Mouse (Mus musculus): ENCODE measurements around the gene Runx1. TPM values are rescaled to one million over a fixed set of nuclear protein-coding genes. Genes with fewer than 3 reads are reported as not detected.

Gene Runx1
- polyA plus RNA-seq (2012; ENCODE audit: insufficient read depth, insufficient read length, missing spikeins) = 0.83 and 1.6 TPM in 2 replicates

GRCm38 (mm10) chr16:92825908-92826650 is at the start of gene Runx1:
Gene Runx1 (minus strand): TSS chr16:92826149.
- peak within 1 kb of the TSS; percentile 52 for H3K4me3 ChIP-seq (ENCODE audit: insufficient read depth, low read depth, low read length)
- H3K4me1 ChIP-seq (ENCODE audit: control insufficient read depth, insufficient read depth, insufficient read length, low read length) = no peaks in the 10 kb centered on the region
- H3K27ac ChIP-seq (replicated peaks; ENCODE audit: low read depth, low read length) = peak within 1 kb of the TSS; percentile 55

GRCm38 (mm10) chr16:92874015-92874414 is 48.1 kb upstream of the Runx1 start:
- no peaks in the 10 kb centered on the region for H3K4me1 ChIP-seq (ENCODE audit: control insufficient read depth, insufficient read depth, insufficient read length, low read length)
- no peak overlapping the region for H3K27ac ChIP-seq (replicated peaks; ENCODE audit: low read depth, low read length)
- H3K4me3 ChIP-seq (ENCODE audit: insufficient read depth, low read depth, low read length) = no peak overlapping the region

GRCm38 (mm10) chr16:92871728-92872127 is 45.8 kb upstream of the Runx1 start:
- Histone ChIP-seq H3K4me3 (ENCODE audit: insufficient read depth, low read depth, low read length) (no peak overlapping the region), H3K4me1 (ENCODE audit: control insufficient read depth, insufficient read depth, insufficient read length, low read length) (no peaks in the 10 kb centered on the region), H3K27ac (replicated peaks; ENCODE audit: low read depth, low read length) (no peak overlapping the region)

- H3K4me3 ChIP-seq (ENCODE audit: insufficient read depth, low read depth, low read length) = no peak overlapping the region
- peak overlapping the region; percentile 73 for H3K27ac ChIP-seq (replicated peaks; ENCODE audit: low read depth, low read length)
- no peaks in the 10 kb centered on the region for H3K4me1 ChIP-seq (ENCODE audit: control insufficient read depth, insufficient read depth, insufficient read length, low read length)
These were observed 42.6 kb upstream of the Runx1 start for GRCm38 (mm10) chr16:92868550-92868949.

DNA sequence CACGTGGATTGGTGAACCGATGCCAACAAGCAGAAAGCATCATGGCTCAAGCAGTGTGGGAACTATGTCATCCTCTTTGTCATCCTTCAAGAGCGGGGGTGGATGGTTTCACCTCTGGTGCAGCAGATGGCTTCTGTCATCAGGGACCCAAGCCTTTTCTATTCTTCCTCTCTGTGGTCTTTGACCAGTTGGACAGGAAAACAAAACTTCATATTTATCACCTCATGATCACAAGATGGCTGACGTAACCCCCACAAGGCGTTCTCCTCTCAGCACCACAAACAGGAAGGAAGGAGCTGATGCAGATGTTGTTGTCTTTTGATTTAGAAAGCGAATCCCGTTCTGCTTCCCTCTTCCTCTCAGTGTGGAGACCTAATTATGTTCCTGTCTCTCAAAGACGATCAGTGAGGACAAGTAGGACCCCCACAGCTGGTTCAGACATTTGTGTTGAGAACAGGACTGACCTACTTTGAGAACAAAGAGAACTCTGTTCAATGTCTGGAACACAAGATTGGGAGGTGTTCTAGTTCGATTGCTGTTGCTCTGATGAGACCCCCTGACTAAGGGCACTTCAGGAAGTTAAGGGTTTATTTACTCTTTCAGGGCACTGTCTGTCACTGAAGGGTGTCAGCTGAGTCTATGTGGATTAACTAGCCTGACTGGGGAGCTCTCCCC is 41.4 kb upstream of the Runx1 start:
- Histone ChIP-seq H3K27ac (replicated peaks; ENCODE audit: low read depth, low read length) (peak overlapping the region; percentile 73), H3K4me3 (ENCODE audit: insufficient read depth, low read depth, low read length) (no peak overlapping the region), H3K4me1 (ENCODE audit: control insufficient read depth, insufficient read depth, insufficient read length, low read length) (no peaks in the 10 kb centered on the region)

DNA sequence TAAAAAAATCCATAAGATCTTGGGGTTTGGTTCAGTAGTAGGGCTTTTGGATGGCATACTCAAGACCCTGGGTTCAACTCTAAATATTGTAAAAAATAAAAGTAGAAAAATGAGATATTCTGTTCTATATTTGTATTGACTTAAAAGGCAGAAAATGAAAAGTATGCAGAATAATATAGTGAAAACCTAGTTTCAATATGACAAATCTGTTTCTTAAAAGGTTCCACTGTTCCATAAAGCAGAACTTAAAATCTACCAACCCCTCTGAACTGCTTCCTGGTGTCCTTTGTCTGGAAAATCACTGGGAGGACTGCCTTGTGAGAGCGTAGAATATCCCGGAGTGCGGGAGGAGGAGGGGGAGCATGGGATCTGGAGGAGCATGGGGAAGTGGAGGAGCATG is 39.4 kb upstream of the Runx1 start:
- Histone ChIP-seq H3K4me1 (ENCODE audit: control insufficient read depth, insufficient read depth, insufficient read length, low read length) (no peaks in the 10 kb centered on the region), H3K27ac (replicated peaks; ENCODE audit: low read depth, low read length) (no peak overlapping the region), H3K4me3 (ENCODE audit: insufficient read depth, low read depth, low read length) (no peak overlapping the region)

- H3K4me1 ChIP-seq (ENCODE audit: control insufficient read depth, insufficient read depth, insufficient read length, low read length) = no peaks in the 10 kb centered on the region
- no peak overlapping the region for H3K4me3 ChIP-seq (ENCODE audit: insufficient read depth, low read depth, low read length)
These were observed 38.2 kb upstream of the Runx1 start for GRCm38 (mm10) chr16:92864191-92864590.

DNA sequence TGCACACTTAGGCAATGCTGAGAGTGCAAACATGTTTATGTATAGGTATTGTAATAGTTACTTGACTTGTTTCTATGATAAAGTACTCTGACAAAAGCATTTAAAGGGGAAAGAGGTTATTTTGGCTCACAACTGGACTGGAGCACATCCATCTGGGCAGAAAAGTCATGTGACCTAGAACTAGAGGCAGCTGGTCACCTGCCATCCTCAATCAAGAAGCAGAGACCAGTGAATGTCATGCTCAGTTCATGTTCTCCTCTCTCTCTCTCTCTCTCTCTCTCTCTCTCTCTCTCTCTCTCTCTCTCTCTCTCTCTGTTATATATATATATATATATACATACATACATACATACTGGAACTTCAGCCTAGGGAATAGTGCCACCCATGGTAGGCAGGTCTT is 37.2 kb upstream of the Runx1 start:
- no peak overlapping the region for H3K4me3 ChIP-seq (ENCODE audit: insufficient read depth, low read depth, low read length)
- no peaks in the 10 kb centered on the region for H3K4me1 ChIP-seq (ENCODE audit: control insufficient read depth, insufficient read depth, insufficient read length, low read length)

More at GRCm38 (mm10) chr16:92864191-92864590, 38.2 kb upstream of the Runx1 start:
- no peak overlapping the region for H3K27ac ChIP-seq (replicated peaks; ENCODE audit: low read depth, low read length)

DNA sequence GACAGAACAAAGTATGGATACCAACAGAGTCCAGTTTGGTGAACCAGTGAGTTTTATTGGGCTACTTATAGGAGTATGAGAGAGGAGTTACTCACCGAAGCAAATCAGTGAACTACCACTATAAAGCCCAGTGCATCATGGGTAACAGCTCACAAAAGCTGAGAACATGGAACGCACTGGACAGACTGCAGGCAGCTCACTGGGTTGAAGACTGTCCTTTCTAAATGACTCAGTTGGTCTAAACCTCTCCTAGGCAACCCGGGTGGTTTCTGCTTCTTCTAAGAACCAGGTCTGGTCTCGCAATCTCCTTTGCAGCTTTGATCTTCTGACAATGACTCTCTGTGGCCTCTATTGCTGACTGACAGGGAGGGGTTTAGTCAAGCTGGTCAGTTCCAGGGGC is 36.5 kb upstream of the Runx1 start:
- no peak overlapping the region for H3K27ac ChIP-seq (replicated peaks; ENCODE audit: low read depth, low read length)
- no peak overlapping the region for H3K4me3 ChIP-seq (ENCODE audit: insufficient read depth, low read depth, low read length)
- H3K4me1 ChIP-seq (ENCODE audit: control insufficient read depth, insufficient read depth, insufficient read length, low read length) = no peaks in the 10 kb centered on the region

More for the DNA sequence above, 37.2 kb upstream of the Runx1 start:
- H3K27ac ChIP-seq (replicated peaks; ENCODE audit: low read depth, low read length) = no peak overlapping the region

- Histone ChIP-seq H3K27ac (replicated peaks; ENCODE audit: low read depth, low read length) (no peak overlapping the region), H3K4me1 (ENCODE audit: control insufficient read depth, insufficient read depth, insufficient read length, low read length) (no peaks in the 10 kb centered on the region), H3K4me3 (ENCODE audit: insufficient read depth, low read depth, low read length) (no peak overlapping the region)
These were observed 35.6 kb upstream of the Runx1 start for GRCm38 (mm10) chr16:92861571-92861970.

GRCm38 (mm10) chr16:92860649-92861048 is 34.7 kb upstream of the Runx1 start:
- Histone ChIP-seq H3K27ac (replicated peaks; ENCODE audit: low read depth, low read length) (no peak overlapping the region), H3K4me3 (ENCODE audit: insufficient read depth, low read depth, low read length) (no peak overlapping the region), H3K4me1 (ENCODE audit: control insufficient read depth, insufficient read depth, insufficient read length, low read length) (no peaks in the 10 kb centered on the region)

GRCm38 (mm10) chr16:92856779-92857178 is 30.8 kb upstream of the Runx1 start:
- Histone ChIP-seq H3K4me1 (ENCODE audit: control insufficient read depth, insufficient read depth, insufficient read length, low read length) (0 out of 2 replicates have a peak, but pooled peaks cover 2% of the 10 kb centered on the region), H3K27ac (replicated peaks; ENCODE audit: low read depth, low read length) (no peak overlapping the region), H3K4me3 (ENCODE audit: insufficient read depth, low read depth, low read length) (no peak overlapping the region)

GRCm38 (mm10) chr16:92852276-92852675 is 26.3 kb upstream of the Runx1 start:
- no peak overlapping the region for H3K27ac ChIP-seq (replicated peaks; ENCODE audit: low read depth, low read length)
- H3K4me3 ChIP-seq (ENCODE audit: insufficient read depth, low read depth, low read length) = no peak overlapping the region

GRCm38 (mm10) chr16:92850416-92850815 is 24.5 kb upstream of the Runx1 start:
- no peak overlapping the region for H3K4me3 ChIP-seq (ENCODE audit: insufficient read depth, low read depth, low read length)
- no peak overlapping the region for H3K27ac ChIP-seq (replicated peaks; ENCODE audit: low read depth, low read length)
- H3K4me1 ChIP-seq (ENCODE audit: control insufficient read depth, insufficient read depth, insufficient read length, low read length) = 0 out of 2 replicates have a peak, but pooled peaks cover 2% of the 10 kb centered on the region

More at GRCm38 (mm10) chr16:92852276-92852675, 26.3 kb upstream of the Runx1 start:
- 0 out of 2 replicates have a peak, but pooled peaks cover 2% of the 10 kb centered on the region for H3K4me1 ChIP-seq (ENCODE audit: control insufficient read depth, insufficient read depth, insufficient read length, low read length)

DNA sequence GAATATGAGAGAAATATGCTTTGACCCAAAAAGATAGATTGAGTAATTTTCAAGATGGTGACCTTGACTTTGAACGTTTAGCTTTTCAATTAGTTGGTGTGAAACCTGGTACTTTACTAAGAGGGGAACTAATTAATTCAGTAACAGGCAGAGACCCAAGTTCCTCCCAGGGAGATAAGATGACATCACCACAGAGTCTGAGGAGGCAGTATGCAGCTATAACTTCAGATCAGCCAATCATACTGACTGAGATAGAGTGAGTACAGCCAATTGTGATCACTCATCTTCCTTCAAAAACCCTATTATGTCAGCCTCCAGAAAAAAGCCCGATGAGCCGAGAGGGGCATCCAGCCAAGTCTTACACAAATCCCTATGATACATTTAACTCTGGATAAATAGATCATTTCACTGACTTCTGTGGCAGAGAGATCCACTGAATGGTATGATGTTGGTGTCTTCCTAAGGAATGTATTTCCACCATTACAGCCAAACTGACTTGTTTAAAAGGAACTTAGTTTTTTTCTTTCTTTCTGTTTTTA is 21.9 kb upstream of the Runx1 start:
- Histone ChIP-seq H3K4me1 (ENCODE audit: control insufficient read depth, insufficient read depth, insufficient read length, low read length) (no peaks in the 10 kb centered on the region), H3K4me3 (ENCODE audit: insufficient read depth, low read depth, low read length) (no peak overlapping the region), H3K27ac (replicated peaks; ENCODE audit: low read depth, low read length) (no peak overlapping the region)

All from brown adipose tissue, adult 24 weeks (tissue).